Mouse (Mus musculus) CD4-positive helper T cell, adult 2 months (primary cell): ENCODE measurements at regions not wholly inside any gene's neighbourhood (a gene's known extent, or its start where the extent isn't known, plus 50 kb on each side); places are given as distances from the start of the nearest gene placed in this dataset.
A peak's percentile ranks its signal among the peaks of the same experiment; 100 is the strongest.

Source experiments
- DNase-seq: peaks from one replicate; pipeline ENCODE4 v3.0.0-alpha.2; 2012; ENCODE audit warnings: low read depth, missing footprints, low spot score

GRCm38 (mm10) chr4:150769043-150769442 lies 84.7 kb upstream of the Errfi1 start:
- no peak for DNase-seq

- DNase-seq: no peak
Observed at GRCm38 (mm10) chr4:150758467-150759237, 95.1 kb upstream of the Errfi1 start.

GRCm38 (mm10) chr4:150757815-150758426 lies 95.8 kb upstream of the Errfi1 start:
- no peak for DNase-seq

- DNase-seq: no peak
Observed at GRCm38 (mm10) chr4:150757291-150757741, 96.4 kb upstream of the Errfi1 start.

GRCm38 (mm10) chr4:150755446-150755845 lies 98.3 kb upstream of the Errfi1 start:
- no peak for DNase-seq

- no peak for DNase-seq
Observed at GRCm38 (mm10) chr4:150752151-150752550, 100.2 kb upstream of the Slc45a1 start.

- DNase-seq: no peak
Observed at GRCm38 (mm10) chr4:150750445-150751213, 98.7 kb upstream of the Slc45a1 start.

GRCm38 (mm10) chr4:150749066-150749465 lies 97.1 kb upstream of the Slc45a1 start:
- no peak for DNase-seq

- no peak for DNase-seq
Observed at GRCm38 (mm10) chr4:150748099-150749000, 96.4 kb upstream of the Slc45a1 start.

GRCm38 (mm10) chr4:150746430-150746923 lies 94.5 kb upstream of the Slc45a1 start:
- peak; percentile 8 for DNase-seq

GRCm38 (mm10) chr4:150745529-150746429 lies 93.8 kb upstream of the Slc45a1 start:
- DNase-seq: peak; percentile 59

- DNase-seq: peak; percentile 15
Observed at GRCm38 (mm10) chr4:150743508-150743907, 91.5 kb upstream of the Slc45a1 start.

GRCm38 (mm10) chr4:150743103-150743502 lies 91.1 kb upstream of the Slc45a1 start:
- DNase-seq: peak; percentile 30

GRCm38 (mm10) chr4:150741810-150742209 lies 89.8 kb upstream of the Slc45a1 start:
- no peak for DNase-seq

- no peak for DNase-seq
Observed at GRCm38 (mm10) chr4:150740167-150740566, 88.2 kb upstream of the Slc45a1 start.

- DNase-seq: no peak
Observed at GRCm38 (mm10) chr4:150738736-150739135, 86.8 kb upstream of the Slc45a1 start.

- DNase-seq: no peak
Observed at GRCm38 (mm10) chr4:150730061-150730812, 78.3 kb upstream of the Slc45a1 start.

GRCm38 (mm10) chr4:150726539-150726938 lies 74.6 kb upstream of the Slc45a1 start:
- no peak for DNase-seq

GRCm38 (mm10) chr4:150726136-150726480 lies 74.1 kb upstream of the Slc45a1 start:
- DNase-seq: no peak
